10 mouse cellular contexts compared by ENCODE assay signal in the genomic region with DNA sequence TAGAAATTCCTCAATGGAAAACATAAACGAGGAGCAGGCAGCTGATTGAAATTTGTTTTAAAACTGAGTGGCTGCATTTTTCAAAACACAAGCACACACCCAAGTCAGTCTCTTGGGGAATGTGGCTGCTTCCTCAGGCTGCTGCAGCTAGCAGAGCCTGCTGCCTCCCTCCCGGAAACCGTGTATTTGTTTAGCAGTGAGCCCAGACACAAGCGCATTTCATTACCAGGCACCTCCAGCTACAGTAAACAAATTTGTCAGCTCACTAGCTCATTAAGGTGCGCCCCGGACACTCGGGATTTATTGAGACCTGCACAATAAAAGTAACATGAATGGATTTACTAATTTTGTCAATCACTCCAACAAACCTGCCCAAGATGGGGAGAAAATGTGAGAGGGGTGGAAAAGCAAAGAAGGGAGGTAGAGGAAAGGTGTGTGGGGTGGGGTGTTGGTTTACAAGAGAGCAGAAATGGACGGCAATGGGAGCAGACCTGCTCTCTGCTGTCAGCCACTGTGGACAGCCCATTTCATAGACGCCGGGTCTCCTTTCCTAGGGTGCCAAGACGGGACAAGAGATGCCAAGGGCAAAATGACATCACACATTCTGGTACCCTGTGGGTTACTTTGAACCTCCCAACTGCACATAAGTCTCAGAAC.
DNase-seq lines count a peak whose midpoint lies in the region; ATAC-seq lines count a peak whose summit lies in the region.
"Had no signal": no experiment of that assay in that cellular context is flagged by ENCODE, and none has a peak within 500 bp of the region (broad histone marks: within the 10 kb centered on the region; RNA-seq: fewer than 3 reads in every experiment).

No protein-coding gene starts in this region.

- H3K4me2 ChIP-seq in hindbrain, embryonic 14.5 days (replicated peaks), result no peak overlapping the region
- H3K4me2 ChIP-seq in lung, embryonic 16.5 days (ENCODE audit: low read depth, low read length), result no peak overlapping the region
- H3K4me2 ChIP-seq: heart, embryonic 15.5 days; liver, embryonic 13.5 days had no signal

- ATAC-seq in hindbrain, embryonic 14.5 days (ENCODE audit: low FRiP score), result no peak
- ATAC-seq in lung, embryonic 16.5 days (ENCODE audit: low read depth), result peak; percentile 48

- no peaks in the 10 kb centered on the region for H3K36me3 ChIP-seq in hindbrain, embryonic 14.5 days (replicated peaks; ENCODE audit: control insufficient read depth, insufficient read depth)
- H3K36me3 ChIP-seq in lung, embryonic 16.5 days (ENCODE audit: control insufficient read depth, insufficient read depth, low read length), result no peaks in the 10 kb centered on the region
- H3K36me3 ChIP-seq: heart, embryonic 15.5 days; liver, embryonic 13.5 days had no signal

- peak overlapping the region; percentile 90 for H3K27ac ChIP-seq in brown adipose tissue, adult 24 weeks (replicated peaks; ENCODE audit: low read depth, low read length)
- H3K27ac ChIP-seq in hindbrain, embryonic 14.5 days, result peak overlapping the region; percentile 33; the same call in 1 of the 2 replicates
- H3K27ac ChIP-seq in lung, embryonic 16.5 days (ENCODE audit: low read length), result no peak overlapping the region
- H3K27ac ChIP-seq: heart, embryonic 15.5 days; liver, embryonic 13.5 days had no signal

- 10% methylated on average over 11 of the region's 11 CpGs for WGBS in hindbrain, embryonic 14.5 days
- WGBS in lung, embryonic 16.5 days, result 19% methylated on average over 11 of the region's 11 CpGs

- no peak overlapping the region for H3K9ac ChIP-seq in hindbrain, embryonic 14.5 days
- no peak overlapping the region for H3K9ac ChIP-seq in lung, embryonic 16.5 days (ENCODE audit: low read length)
- H3K9ac ChIP-seq: heart, embryonic 15.5 days; liver, embryonic 13.5 days had no signal

- no peaks in the 10 kb centered on the region for H3K27me3 ChIP-seq in hindbrain, embryonic 14.5 days (ENCODE audit: control insufficient read depth, insufficient read depth, low read length)
- H3K27me3 ChIP-seq in lung, embryonic 16.5 days (ENCODE audit: control insufficient read depth, insufficient read depth, low read depth, low read length), result no peaks in the 10 kb centered on the region

- no peak overlapping the region for H3K4me3 ChIP-seq in brown adipose tissue, adult 24 weeks (ENCODE audit: insufficient read depth, low read depth, low read length)
- no peak overlapping the region for H3K4me3 ChIP-seq in hindbrain, embryonic 14.5 days (replicated peaks; ENCODE audit: low read length)
- H3K4me3 ChIP-seq in lung, embryonic 16.5 days (ENCODE audit: low read length), result no peak overlapping the region
- H3K4me3 ChIP-seq: heart, embryonic 15.5 days; liver, embryonic 13.5 days had no signal

- peak; percentile 41 for DNase-seq in brain, adult 2 months (ENCODE audit: low read depth, low spot score)
- peak; percentile 39 for DNase-seq in hindbrain, embryonic 14.5 days (ENCODE audit: low spot score)
- DNase-seq in B cell, adult 2 months, result no peak
- DNase-seq in natural killer cell, adult 2 months (ENCODE audit: low spot score in 2 of 2), result no peak
- DNase-seq in testis, postnatal 10 days (ENCODE audit: low spot score), result no peak
- DNase-seq: cerebellum, adult 9-10 months; liver, embryonic 13.5 days had no signal

- H3K4me1 ChIP-seq in brown adipose tissue, adult 24 weeks (ENCODE audit: control insufficient read depth, insufficient read depth, insufficient read length, low read length), result peaks cover 30% of the 10 kb centered on the region
- H3K4me1 ChIP-seq in hindbrain, embryonic 14.5 days (replicated peaks; ENCODE audit: control insufficient read depth, insufficient read depth, low read length), result peaks cover 63% of the 10 kb centered on the region
- peaks cover 34% of the 10 kb centered on the region for H3K4me1 ChIP-seq in lung, embryonic 16.5 days (replicated peaks; ENCODE audit: control insufficient read depth, insufficient read depth, low read length)

- no peaks in the 10 kb centered on the region for H3K9me3 ChIP-seq in hindbrain, embryonic 14.5 days (ENCODE audit: control insufficient read depth, low read length)
- H3K9me3 ChIP-seq in lung, embryonic 16.5 days (ENCODE audit: control insufficient read depth, low read length), result no peaks in the 10 kb centered on the region
- H3K9me3 ChIP-seq: heart, embryonic 15.5 days; liver, embryonic 13.5 days had no signal

Comparison
In these comparisons a context has a peak if more than half of its experiments do, and no peak if none do; other contexts are left out.
1. DNase-seq: peak in brain, adult 2 months (single experiment) and hindbrain, embryonic 14.5 days (single experiment); none in B cell, adult 2 months (0 of 2), natural killer cell, adult 2 months (0 of 2) and testis, postnatal 10 days (single experiment).